Mouse (Mus musculus) left cerebral cortex, adult 11 months (tissue): ENCODE measurements at regions not wholly inside any gene's neighbourhood (a gene's known extent, or its start where the extent isn't known, plus 50 kb on each side); places are given as distances from the start of the nearest gene placed in this dataset.

Source experiments
- DNase-seq: peaks from one replicate; pipeline ENCODE4 v3.0.0; 2022; ENCODE audit warnings: low spot score

- DNase-seq = no peak
These were observed 347.3 kb downstream of the Ppp1r3a start for GRCm38 (mm10) chr6:14407754-14408153.

GRCm38 (mm10) chr6:14358280-14358679 is 396.8 kb downstream of the Ppp1r3a start:
- no peak for DNase-seq
